Mouse (Mus musculus) kidney, embryonic 16.5 days (tissue): ENCODE measurements around the gene Sema4b. TPM values are rescaled to one million over a fixed set of nuclear protein-coding genes. Genes with fewer than 3 reads are reported as not detected.

Experiments used
- ATAC-seq: fragments of 200-750 bp; cut with Nextera tagmentation; 2 replicates; pipeline ENCODE4 v1.8.0; 2017; ENCODE audit warnings: moderate TSS enrichment; ENCODE audit not compliant: low FRiP score, low TSS enrichment
- H3K27ac ChIP-seq: fragments of 300-500 bp; sonication (generic); 2 replicates; pipeline ENCODE4 v1.5.1; 2014; ENCODE audit warnings: low read length
- H3K27me3 ChIP-seq: fragments of 300-500 bp; sonication (generic); 2 replicates; pipeline ENCODE4 v1.6.1; 2014; ENCODE audit warnings: low read length, control low read depth, mixed read lengths; ENCODE audit not compliant: insufficient read depth
- H3K36me3 ChIP-seq: fragments of 300-500 bp; sonication (generic); 2 replicates; pipeline ENCODE4 v1.6.1; 2014; ENCODE audit warnings: low read length, control low read depth, mixed read lengths; ENCODE audit not compliant: insufficient read depth
- H3K4me1 ChIP-seq: fragments of 300-500 bp; sonication (generic); 2 replicates; pipeline ENCODE4 v1.6.1; 2014; ENCODE audit warnings: low read length, control low read depth, mixed read lengths; ENCODE audit not compliant: insufficient read depth
- H3K4me2 ChIP-seq: fragments of 300-500 bp; sonication (generic); replicated peaks from 2 replicates; pipeline ENCODE4 v1.6.1; 2014; ENCODE audit warnings: low read depth, low read length
- H3K4me3 ChIP-seq: fragments of 300-500 bp; sonication (generic); 2 replicates; pipeline ENCODE4 v1.5.1; 2014; ENCODE audit warnings: mild to moderate bottlenecking, low read length
- H3K9ac ChIP-seq: fragments of 300-500 bp; sonication (generic); replicated peaks from 2 replicates; pipeline ENCODE4 v1.6.1; 2014; ENCODE audit warnings: low read length
- H3K9me3 ChIP-seq: fragments of 300-500 bp; sonication (generic); 2 replicates; pipeline ENCODE4 v1.6.1; 2016; ENCODE audit warnings: low read length, control low read depth
- WGBS: fragments of 180-500 bp; shearing (Covaris S2); extraction: QIAGEN DNeasy Blood & Tissue Kit; methylation state at CpG from one replicate; pipeline ENCODE4 v1.1.7; 2014; 5-methylcytosine and 5-hydroxymethylcytosine counted together
- polyA plus RNA-seq: library from polyadenylated mRNA; unstranded; fragments of >200 nt; fragmentation: Nextera tagmentation; extraction: Ambion mirVana; gene quantifications from 2 replicates; pipeline ENCODE4 v1.2.1, GENCODE M21; 2015

Sema4b gene
- polyA plus RNA-seq = 17.7 and 23.7 TPM in 2 replicates

- 1% methylated on average over 44 of the region's 51 CpGs for WGBS
- Histone ChIP-seq H3K27me3 (no peaks in the 10 kb centered on the region), H3K4me1 (peaks cover 53% of the 10 kb centered on the region), H3K4me2 (peak within 1 kb of the TSS; percentile 64), H3K27ac (peak within 1 kb of the TSS; percentile 93), H3K4me3 (peak within 1 kb of the TSS; percentile 59), H3K9me3 (no peaks in the 10 kb centered on the region), H3K9ac (peak within 1 kb of the TSS; percentile 73), H3K36me3 (no peaks in the 10 kb centered on the region)
- peak; percentile 91 for ATAC-seq
These were observed at the start of gene Sema4b for GRCm38 (mm10) chr7:80186531-80187296. TSS of gene Sema4b (plus strand) at chr7:80186841.

GRCm38 (mm10) chr7:80138375-80138774, 48.3 kb upstream of the Sema4b start:
- Histone ChIP-seq H3K9ac (no peak overlapping the region), H3K27me3 (no peaks in the 10 kb centered on the region), H3K4me2 (no peak overlapping the region), H3K27ac (no peak overlapping the region), H3K4me1 (peaks cover 13% of the 10 kb centered on the region), H3K36me3 (no peaks in the 10 kb centered on the region), H3K4me3 (no peak overlapping the region), H3K9me3 (peaks cover 6% of the 10 kb centered on the region)
- 74% methylated on average over 1 of the region's 1 CpGs for WGBS
- no peak for ATAC-seq

- Histone ChIP-seq H3K9me3 (peaks cover 6% of the 10 kb centered on the region), H3K27ac (no peak overlapping the region), H3K4me3 (no peak overlapping the region), H3K9ac (no peak overlapping the region), H3K36me3 (no peaks in the 10 kb centered on the region), H3K27me3 (no peaks in the 10 kb centered on the region), H3K4me2 (no peak overlapping the region), H3K4me1 (peaks cover 10% of the 10 kb centered on the region; the same call in 1 of the 2 replicates)
- ATAC-seq = peak; percentile 84
- WGBS = 14% methylated on average over 9 of the region's 9 CpGs
These were observed 45.8 kb upstream of the Sema4b start for GRCm38 (mm10) chr7:80140815-80141214.

- 0 out of 2 replicates have a peak overlapping the region, but pooled peaks have one; percentile 7 for H3K4me2 ChIP-seq
- ATAC-seq = 0 out of 2 replicates have a peak, but pooled peaks have one; percentile 33
- 0 out of 2 replicates have a peak overlapping the region, but pooled peaks have one; percentile 11 for H3K27ac ChIP-seq
- peaks cover 10% of the 10 kb centered on the region; the same call in 1 of the 2 replicates for H3K4me1 ChIP-seq
- no peak overlapping the region for H3K4me3 ChIP-seq
- H3K27me3 ChIP-seq = no peaks in the 10 kb centered on the region
- WGBS = 37% methylated on average over 22 of the region's 22 CpGs
- no peaks in the 10 kb centered on the region for H3K36me3 ChIP-seq
- no peaks in the 10 kb centered on the region for H3K9me3 ChIP-seq
- H3K9ac ChIP-seq = peak overlapping the region; percentile 44; the same call in 1 of the 2 replicates
These were observed 43.0 kb upstream of the Sema4b start for GRCm38 (mm10) chr7:80143331-80144273.

GRCm38 (mm10) chr7:80144695-80145094, 41.9 kb upstream of the Sema4b start:
- no peak overlapping the region for H3K9ac ChIP-seq
- whole genome bisulfite sequencing = 90% methylated on average over 7 of the region's 7 CpGs
- H3K4me3 ChIP-seq = no peak overlapping the region
- no peak overlapping the region for H3K4me2 ChIP-seq
- H3K27ac ChIP-seq = no peak overlapping the region
- H3K9me3 ChIP-seq = no peaks in the 10 kb centered on the region
- H3K36me3 ChIP-seq = no peaks in the 10 kb centered on the region
- no peaks in the 10 kb centered on the region for H3K27me3 ChIP-seq
- peaks cover 13% of the 10 kb centered on the region; the same call in 1 of the 2 replicates for H3K4me1 ChIP-seq
- no peak for ATAC-seq

- Histone ChIP-seq H3K9ac (no peak overlapping the region), H3K4me2 (no peak overlapping the region), H3K27me3 (no peaks in the 10 kb centered on the region), H3K27ac (no peak overlapping the region), H3K36me3 (no peaks in the 10 kb centered on the region), H3K4me1 (peaks cover 11% of the 10 kb centered on the region; the same call in 1 of the 2 replicates), H3K9me3 (no peaks in the 10 kb centered on the region), H3K4me3 (no peak overlapping the region)
- 87% methylated on average over 8 of the region's 8 CpGs for WGBS
- ATAC-seq = no peak
These were observed 40.6 kb upstream of the Sema4b start for GRCm38 (mm10) chr7:80146077-80146476.

- no peak overlapping the region for H3K9ac ChIP-seq
- H3K27me3 ChIP-seq = no peaks in the 10 kb centered on the region
- 49% methylated on average over 9 of the region's 9 CpGs for WGBS
- no peak for ATAC-seq
- H3K4me2 ChIP-seq = no peak overlapping the region
- H3K9me3 ChIP-seq = no peaks in the 10 kb centered on the region
- no peaks in the 10 kb centered on the region for H3K36me3 ChIP-seq
- no peak overlapping the region for H3K27ac ChIP-seq
- H3K4me3 ChIP-seq = no peak overlapping the region
- 0 out of 2 replicates have a peak, but pooled peaks cover 3% of the 10 kb centered on the region for H3K4me1 ChIP-seq
These were observed 37.3 kb upstream of the Sema4b start for GRCm38 (mm10) chr7:80149356-80149755.

GRCm38 (mm10) chr7:80152152-80152551, 34.5 kb upstream of the Sema4b start:
- Histone ChIP-seq H3K36me3 (no peaks in the 10 kb centered on the region), H3K4me1 (peaks cover 11% of the 10 kb centered on the region), H3K27ac (no peak overlapping the region), H3K27me3 (no peaks in the 10 kb centered on the region), H3K4me2 (no peak overlapping the region), H3K4me3 (no peak overlapping the region), H3K9me3 (no peaks in the 10 kb centered on the region), H3K9ac (no peak overlapping the region)
- ATAC-seq = no peak
- WGBS = 65% methylated on average over 6 of the region's 6 CpGs

- no peak overlapping the region for H3K4me3 ChIP-seq
- no peak for ATAC-seq
- H3K36me3 ChIP-seq = no peaks in the 10 kb centered on the region
- 95% methylated on average over 8 of the region's 8 CpGs for WGBS
- H3K9me3 ChIP-seq = no peaks in the 10 kb centered on the region
- H3K9ac ChIP-seq = no peak overlapping the region
- H3K4me1 ChIP-seq = peaks cover 11% of the 10 kb centered on the region
- no peak overlapping the region for H3K27ac ChIP-seq
- H3K4me2 ChIP-seq = no peak overlapping the region
- no peaks in the 10 kb centered on the region for H3K27me3 ChIP-seq
These were observed 33.9 kb upstream of the Sema4b start for GRCm38 (mm10) chr7:80152756-80153155.
